Mouse (Mus musculus): ENCODE data around the gene Cep250.

- TF ChIP-seq POLR2A (IDR thresholded peaks at IDR 0.05; ENCODE audit: low read depth, low read length) (no peak), CTCF (conservative IDR thresholded peaks at IDR 0.05; ENCODE audit: insufficient read depth, insufficient read length, low read depth, low read length) (0 out of 2 replicates have a peak, but pooled peaks have one; percentile 27)
Observed at GRCm38 (mm10) chr2:155952006-155952405, 4.3 kb upstream of the Cep250 start.

All from kidney, adult 2 months (tissue).